Mouse (Mus musculus) cerebellum, adult 2 months (tissue): ENCODE measurements at regions not wholly inside any gene's neighbourhood (a gene's known extent, or its start where the extent isn't known, plus 50 kb on each side); places are given as distances from the start of the nearest gene placed in this dataset.

Experiments used
- CTCF ChIP-seq: fragments of 200-500 bp; IDR thresholded peaks from 2 replicates; pipeline ENCODE4 v1.5.1; 2011; ENCODE audit warnings: low read depth, mild to moderate bottlenecking, control low read depth, low read length, moderate library complexity, borderline replicate concordance; ENCODE audit not compliant: insufficient read depth
- POLR2A ChIP-seq: fragments of 200-500 bp; IDR thresholded peaks from 2 replicates; pipeline ENCODE4 v1.6.1; 2011; ENCODE audit warnings: low read length, control low read depth, borderline replicate concordance; ENCODE audit not compliant: insufficient read depth

GRCm38 (mm10) chr13:89410504-89410903 is 129.1 kb upstream of the Hapln1 start:
- TF ChIP-seq CTCF (no peak), POLR2A (no peak)
